Mouse (Mus musculus) T-helper 2 cell (primary cell): ENCODE measurements around the gene Ano2.

ENCODE experiments used
- in situ Hi-C: fragments of 300-600 bp; cut with MboI, MseI; formaldehyde crosslinking; loops from one replicate; pipeline ENCODE4 v1.15.1; 2025; ENCODE audit warnings: high pct_unique_total_duplicates

Gene Ano2

DNA sequence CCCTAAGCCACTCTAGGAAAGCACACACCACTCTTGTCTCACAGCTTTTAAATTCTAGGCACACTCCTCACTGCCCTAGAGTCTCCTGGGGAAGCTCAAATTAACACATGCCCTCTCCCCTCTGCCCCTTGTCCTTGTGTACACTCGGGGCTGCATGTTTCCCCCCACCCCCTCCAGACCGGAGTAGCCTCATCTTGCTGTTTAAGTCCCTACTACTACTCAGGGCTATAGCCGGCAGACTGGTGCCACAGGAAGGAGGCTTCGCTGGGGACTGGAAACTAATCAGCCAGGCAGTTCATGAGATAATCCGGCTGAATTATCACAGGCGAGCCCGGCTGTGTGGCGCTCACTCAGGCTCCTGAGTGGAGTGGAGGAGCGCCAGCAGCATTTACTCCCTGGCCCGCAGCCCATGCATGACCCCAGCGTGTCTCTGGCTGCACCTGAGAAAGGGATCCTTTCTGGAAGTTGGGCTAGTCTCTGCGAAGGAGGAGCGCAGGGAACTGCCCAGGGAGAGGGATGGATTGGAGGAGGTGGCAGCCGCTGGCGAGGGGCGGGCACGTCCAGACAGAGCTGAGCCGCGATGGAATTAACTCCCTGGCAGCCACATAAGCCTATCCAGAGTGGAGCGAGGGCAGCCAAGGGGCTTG lies at the start of gene Ano2:
Gene Ano2 (plus strand): TSS at position 363 of the 647 bp plus-strand sequence.
- in situ Hi-C loops = no loop called here

- in situ Hi-C loops = loop anchor here (10.0 kb wide), 1 partner anchor 694 kb away; no protein-coding TSS in a partner anchor
Observed at GRCm38 (mm10) chr6:125640486-125640885, 49.7 kb upstream of the Ano2 start.

GRCm38 (mm10) chr6:125641146-125641545 lies 49.1 kb upstream of the Ano2 start:
- in situ Hi-C loops = loop anchor here (10.0 kb wide), 1 partner anchor 694 kb away; no protein-coding TSS in a partner anchor

DNA sequence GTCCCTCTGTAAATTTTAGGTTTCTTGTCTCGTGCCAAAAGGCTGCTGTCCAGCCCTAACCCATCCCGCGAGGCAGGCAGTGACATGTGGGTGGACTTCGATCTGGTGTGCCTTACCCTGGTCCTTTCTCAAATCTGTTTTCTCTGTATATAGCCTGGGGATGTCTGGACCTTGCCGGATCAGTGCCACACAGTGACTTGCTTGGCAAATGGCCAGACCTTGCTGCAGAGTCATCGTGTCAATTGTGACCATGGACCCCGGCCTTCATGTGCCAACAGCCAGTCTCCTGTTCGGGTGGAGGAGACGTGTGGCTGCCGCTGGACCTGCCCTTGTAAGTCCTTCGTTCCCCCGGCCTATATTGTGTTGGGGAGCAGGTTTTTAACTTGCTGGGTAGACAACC lies 41.3 kb upstream of the Ano2 start:
- in situ Hi-C loops = loop anchor here (10.0 kb wide), 1 partner anchor 686 kb away; no protein-coding TSS in a partner anchor

DNA sequence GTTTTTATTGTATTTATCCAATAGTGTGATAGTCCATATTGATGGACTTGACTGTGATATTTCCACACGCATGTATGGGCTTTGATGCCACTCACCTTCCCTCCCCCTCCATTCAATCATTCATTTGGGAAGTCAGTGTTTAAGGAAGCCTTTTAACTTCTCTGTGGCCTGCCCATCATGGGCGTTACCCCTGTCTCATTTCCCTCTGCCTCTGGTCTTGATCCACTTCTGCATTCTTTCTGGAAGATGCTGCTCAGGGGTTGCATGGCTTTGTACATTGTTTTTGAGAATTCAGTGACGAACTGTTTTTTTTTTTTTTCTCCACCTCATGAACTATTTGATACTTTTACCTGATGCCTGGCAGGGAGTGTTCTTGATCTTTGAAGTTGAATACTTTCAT lies 38.9 kb upstream of the Ano2 start:
- in situ Hi-C loops = no loop called here

- in situ Hi-C loops = no loop called here
Observed at GRCm38 (mm10) chr6:125653416-125653815, 36.8 kb upstream of the Ano2 start.

GRCm38 (mm10) chr6:125656921-125657320 lies 33.3 kb upstream of the Ano2 start:
- in situ Hi-C loops = no loop called here

- in situ Hi-C loops = no loop called here
Observed at GRCm38 (mm10) chr6:125657966-125658365, 32.3 kb upstream of the Ano2 start.

GRCm38 (mm10) chr6:125661106-125661877 lies 28.9 kb upstream of the Ano2 start:
- in situ Hi-C loops = no loop called here

- in situ Hi-C loops = no loop called here
Observed at GRCm38 (mm10) chr6:125663906-125664305, 26.3 kb upstream of the Ano2 start.

GRCm38 (mm10) chr6:125671835-125672234 lies 18.4 kb upstream of the Ano2 start:
- in situ Hi-C loops = no loop called here

GRCm38 (mm10) chr6:125678492-125678891 lies 11.7 kb upstream of the Ano2 start:
- in situ Hi-C loops = no loop called here

DNA sequence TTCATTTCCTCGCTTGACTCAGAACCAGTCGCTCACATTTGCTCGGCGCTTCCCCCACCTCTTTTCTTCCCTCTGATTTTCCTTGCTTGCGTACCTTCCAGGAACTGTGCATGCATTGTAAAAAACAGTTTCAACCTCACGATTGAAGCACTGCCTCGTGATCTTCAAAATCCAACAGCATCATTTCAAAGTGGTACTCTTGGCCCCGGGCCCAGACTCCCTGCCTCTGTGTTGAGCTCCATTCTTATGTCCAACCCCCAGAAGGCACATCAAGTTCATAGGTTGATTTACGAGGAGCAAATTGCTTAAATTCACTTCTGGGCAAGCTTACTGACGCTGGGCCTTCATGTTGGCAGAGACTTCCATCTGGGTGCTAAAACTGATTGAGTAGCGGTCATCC lies 9.6 kb upstream of the Ano2 start:
- in situ Hi-C loops = no loop called here

DNA sequence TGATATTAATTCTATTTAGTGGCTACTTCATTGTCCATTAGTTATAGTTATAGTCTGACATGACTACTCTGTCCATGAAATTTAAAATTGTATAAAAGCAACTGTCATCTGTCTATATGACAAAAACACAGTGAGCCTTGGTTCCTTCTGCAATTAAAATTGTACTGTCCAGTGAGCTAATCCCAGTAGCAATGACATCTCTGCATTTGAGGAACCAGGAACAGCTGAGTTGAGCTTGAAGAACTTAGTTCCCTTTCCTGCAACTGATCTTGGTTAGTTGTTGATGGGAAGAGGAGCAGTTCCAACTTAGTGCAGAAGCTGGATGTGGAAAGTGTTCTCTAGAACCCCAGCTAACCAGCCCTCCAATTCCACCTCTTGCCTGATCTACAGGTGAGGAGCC lies 4.8 kb upstream of the Ano2 start:
- in situ Hi-C loops = no loop called here

DNA sequence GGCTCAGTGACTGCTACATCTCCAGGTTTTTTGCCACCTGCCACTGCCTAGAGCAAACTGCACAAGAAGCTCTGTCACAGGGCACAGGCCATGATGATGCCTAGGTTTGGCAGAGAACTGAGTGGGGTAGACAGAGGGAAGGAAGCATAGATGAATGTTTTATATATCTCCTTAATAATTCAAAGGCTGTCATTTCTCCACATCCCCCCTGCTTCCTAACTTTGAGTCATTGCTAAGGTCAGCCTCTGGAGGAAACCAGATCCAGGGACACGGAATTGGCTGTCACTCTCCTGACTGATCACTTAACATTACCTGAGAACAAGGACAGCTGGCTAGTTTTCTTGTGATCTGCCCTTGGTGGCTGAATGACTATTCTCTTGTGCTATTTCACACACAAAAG lies 2.2 kb upstream of the Ano2 start:
- in situ Hi-C loops = no loop called here

GRCm38 (mm10) chr6:125701146-125701545 lies 10.9 kb downstream of the Ano2 start:
- in situ Hi-C loops = no loop called here

DNA sequence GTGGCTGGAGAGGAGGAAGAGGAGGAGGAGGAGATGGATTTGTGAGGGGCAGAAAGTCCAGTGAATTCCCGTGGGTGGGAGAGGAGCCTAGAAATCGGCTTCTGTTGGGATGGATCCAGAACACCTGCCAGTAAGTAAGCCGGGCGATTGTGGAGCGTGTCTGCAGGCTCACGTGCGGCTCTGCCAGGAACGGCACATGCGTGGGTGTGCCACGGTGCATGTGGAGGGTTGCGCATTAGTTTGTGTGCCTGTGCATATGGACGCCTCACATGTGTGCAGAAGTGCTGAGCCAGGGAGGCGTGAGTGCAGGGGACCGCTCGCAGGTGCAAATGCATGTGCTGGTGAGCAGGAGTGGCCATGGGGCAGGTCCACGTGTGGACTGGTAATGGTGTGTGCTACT lies 21.0 kb downstream of the Ano2 start:
- in situ Hi-C loops = no loop called here

GRCm38 (mm10) chr6:125726408-125726807 lies 36.2 kb downstream of the Ano2 start:
- in situ Hi-C loops = loop anchor here (25.0 kb wide), 1 partner anchor 761 kb away; no protein-coding TSS in a partner anchor

DNA sequence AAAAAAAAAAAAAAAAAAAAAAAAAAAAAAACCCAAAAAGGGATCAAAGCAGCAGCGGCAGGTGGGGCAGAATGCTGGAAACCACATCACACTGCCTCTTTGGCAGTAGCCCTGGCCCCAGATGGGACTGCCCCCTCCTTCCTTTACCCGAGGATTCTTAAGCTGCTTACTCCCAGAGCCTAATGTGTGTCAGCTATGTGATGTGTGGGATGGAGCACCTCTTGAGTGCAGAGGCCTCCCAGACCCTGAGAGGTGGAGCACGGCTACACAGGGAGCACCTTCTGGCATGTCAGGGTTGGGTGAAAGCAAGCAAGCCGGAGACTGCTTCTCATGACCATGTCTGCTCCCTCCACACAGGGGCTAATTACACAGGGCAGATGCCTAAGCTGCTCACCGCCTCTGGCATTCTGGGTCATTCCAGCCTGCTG lies 37.3 kb downstream of the Ano2 start:
- in situ Hi-C loops = loop anchor here (25.0 kb wide), 1 partner anchor 760 kb away; no protein-coding TSS in a partner anchor

- in situ Hi-C loops = loop anchor here (25.0 kb wide), 1 partner anchor 758 kb away; no protein-coding TSS in a partner anchor
Observed at GRCm38 (mm10) chr6:125729471-125729870, 39.3 kb downstream of the Ano2 start.

- in situ Hi-C loops = loop anchor here (25.0 kb wide), 1 partner anchor 757 kb away; no protein-coding TSS in a partner anchor
Observed at GRCm38 (mm10) chr6:125729986-125730535, 39.8 kb downstream of the Ano2 start.
